Mouse (Mus musculus) megakaryocyte, embryonic 14.5 days (primary cell): ENCODE measurements around the gene Kcnd2.

Experiments
- FLI1 ChIP-seq: IDR thresholded peaks from 2 replicates; pipeline ENCODE4 v1.6.1; 2012; ENCODE audit warnings: low read length, inconsistent platforms, mixed read lengths
- GATA1 ChIP-seq: IDR thresholded peaks from 3 replicates; pipeline ENCODE4 v1.6.1; 2012; ENCODE audit warnings: mixed read lengths, low read length, inconsistent platforms, borderline replicate concordance

GRCm38 (mm10) chr6:21216206-21217020 lies 1.1 kb downstream of the Kcnd2 start:
- no peak for TF ChIP-seq FLI1
- no peak for TF ChIP-seq GATA1
